Mouse (Mus musculus): Measurements from ENCODE around the gene Ube2c. TPM values are rescaled to one million over a fixed set of nuclear protein-coding genes. Genes with fewer than 3 reads are reported as not detected.

The Ube2c gene
- polyA plus RNA-seq, 2 experiments: 279 to 293 TPM

DNA sequence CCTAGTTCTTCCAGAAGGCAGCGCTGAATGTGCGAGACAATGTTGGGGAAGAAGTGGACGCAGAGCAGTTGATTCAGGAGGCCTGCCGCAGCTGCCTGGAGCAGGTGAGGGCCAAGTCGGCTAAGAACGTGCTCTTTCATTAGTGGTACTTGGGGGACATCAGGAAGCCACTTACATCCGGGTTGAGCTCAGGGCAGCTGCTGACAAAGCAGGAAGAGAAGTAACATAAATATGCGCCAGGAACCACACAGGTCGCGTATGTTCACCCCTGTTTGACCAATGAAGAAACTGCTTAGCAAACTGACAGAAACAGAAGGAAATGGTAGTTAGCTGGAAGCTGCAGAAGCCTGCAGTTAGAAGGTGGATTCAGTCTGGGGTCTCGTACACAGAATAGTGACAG, 15.6 kb upstream of the Ube2c start:
- no peak overlapping the region for H3K27ac ChIP-seq (replicated peaks; ENCODE audit: low read depth, low read length)
- ATAC-seq (ENCODE audit: low FRiP score, low read depth) (no peak), DNase-seq (ENCODE audit: low spot score) (no peak)
- no peak for TF ChIP-seq POLR2A (IDR thresholded peaks at IDR 0.05; ENCODE audit: borderline replicate concordance, extremely low read depth, insufficient read depth, insufficient read length)
- no peaks in the 10 kb centered on the region for H3K27me3 ChIP-seq (ENCODE audit: control insufficient read depth, insufficient read depth, low read length)
- H3K4me2 ChIP-seq (replicated peaks; ENCODE audit: low read depth, low read length, severe bottlenecking): no peak overlapping the region
- H3K9me3 ChIP-seq (ENCODE audit: control insufficient read depth, low read length): no peaks in the 10 kb centered on the region
- H3K4me3 ChIP-seq (replicated peaks; ENCODE audit: low read length): no peak overlapping the region
- no peak overlapping the region for H3K9ac ChIP-seq (ENCODE audit: low read depth, low read length, severe bottlenecking)
- 86% methylated on average over 11 of the region's 11 CpGs for WGBS
- H3K36me3 ChIP-seq (ENCODE audit: control insufficient read depth, insufficient read depth, low read length): peaks cover 92% of the 10 kb centered on the region
- no peaks in the 10 kb centered on the region for H3K4me1 ChIP-seq (ENCODE audit: control insufficient read depth, insufficient read depth, low read length)

- ATAC-seq (ENCODE audit: low FRiP score, low read depth) (no peak), DNase-seq (ENCODE audit: low spot score) (no peak)
- H3K36me3 ChIP-seq (ENCODE audit: control insufficient read depth, insufficient read depth, low read length): peaks cover 96% of the 10 kb centered on the region
- H3K9ac ChIP-seq (ENCODE audit: low read depth, low read length, severe bottlenecking): no peak overlapping the region
- no peak overlapping the region for H3K27ac ChIP-seq (replicated peaks; ENCODE audit: low read depth, low read length)
- no peaks in the 10 kb centered on the region for H3K4me1 ChIP-seq (ENCODE audit: control insufficient read depth, insufficient read depth, low read length)
- WGBS: 95% methylated on average over 2 of the region's 2 CpGs
- H3K4me2 ChIP-seq (replicated peaks; ENCODE audit: low read depth, low read length, severe bottlenecking): no peak overlapping the region
- H3K27me3 ChIP-seq (ENCODE audit: control insufficient read depth, insufficient read depth, low read length): no peaks in the 10 kb centered on the region
- no peak for TF ChIP-seq POLR2A (IDR thresholded peaks at IDR 0.05; ENCODE audit: borderline replicate concordance, extremely low read depth, insufficient read depth, insufficient read length)
- H3K4me3 ChIP-seq (replicated peaks; ENCODE audit: low read length): no peak overlapping the region
- H3K9me3 ChIP-seq (ENCODE audit: control insufficient read depth, low read length): no peaks in the 10 kb centered on the region
Observed at GRCm38 (mm10) chr2:164754800-164755199, 14.9 kb upstream of the Ube2c start.

- Histone ChIP-seq H3K4me2 (replicated peaks; ENCODE audit: low read depth, low read length, severe bottlenecking) (no peak overlapping the region), H3K9me3 (ENCODE audit: control insufficient read depth, low read length) (no peaks in the 10 kb centered on the region), H3K9ac (ENCODE audit: low read depth, low read length, severe bottlenecking) (no peak overlapping the region), H3K36me3 (ENCODE audit: control insufficient read depth, insufficient read depth, low read length) (peaks cover 96% of the 10 kb centered on the region), H3K27me3 (ENCODE audit: control insufficient read depth, insufficient read depth, low read length) (no peaks in the 10 kb centered on the region), H3K27ac (replicated peaks; ENCODE audit: low read depth, low read length) (no peak overlapping the region), H3K4me3 (replicated peaks; ENCODE audit: low read length) (no peak overlapping the region), H3K4me1 (ENCODE audit: control insufficient read depth, insufficient read depth, low read length) (no peaks in the 10 kb centered on the region)
- 91% methylated on average over 9 of the region's 11 CpGs for WGBS
- no peak for ATAC-seq (ENCODE audit: low FRiP score, low read depth)
- no peak for TF ChIP-seq POLR2A (IDR thresholded peaks at IDR 0.05; ENCODE audit: borderline replicate concordance, extremely low read depth, insufficient read depth, insufficient read length)
- DNase-seq (ENCODE audit: low spot score): no peak
Observed at GRCm38 (mm10) chr2:164757841-164758240, 11.9 kb upstream of the Ube2c start.

DNA sequence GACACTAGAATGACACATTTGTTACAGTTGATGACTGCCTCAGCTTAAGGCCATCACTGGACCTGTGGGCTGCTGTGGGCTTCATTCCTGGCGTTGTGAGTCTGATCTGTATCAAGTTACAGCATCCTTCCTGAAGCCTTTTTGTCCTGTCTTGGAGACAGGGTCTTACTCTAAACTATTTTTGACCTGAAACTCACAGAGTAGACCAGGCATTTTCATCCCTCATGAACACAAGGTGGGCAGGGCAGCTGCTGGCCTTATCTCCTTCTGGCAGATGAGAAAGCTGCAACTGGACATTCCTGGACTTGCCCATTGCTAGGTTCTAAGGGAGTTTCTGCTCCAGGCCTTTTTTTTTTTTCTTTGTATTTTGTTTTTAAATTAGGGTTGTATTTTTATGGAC, 11.0 kb upstream of the Ube2c start:
- no peaks in the 10 kb centered on the region for H3K27me3 ChIP-seq (ENCODE audit: control insufficient read depth, insufficient read depth, low read length)
- H3K4me1 ChIP-seq (ENCODE audit: control insufficient read depth, insufficient read depth, low read length): no peaks in the 10 kb centered on the region
- H3K4me3 ChIP-seq (replicated peaks; ENCODE audit: low read length): no peak overlapping the region
- H3K36me3 ChIP-seq (ENCODE audit: control insufficient read depth, insufficient read depth, low read length): peaks cover 97% of the 10 kb centered on the region
- H3K4me2 ChIP-seq (replicated peaks; ENCODE audit: low read depth, low read length, severe bottlenecking): no peak overlapping the region
- WGBS: 60% methylated on average over 1 of the region's 1 CpGs
- no peak for TF ChIP-seq POLR2A (IDR thresholded peaks at IDR 0.05; ENCODE audit: borderline replicate concordance, extremely low read depth, insufficient read depth, insufficient read length)
- H3K9ac ChIP-seq (ENCODE audit: low read depth, low read length, severe bottlenecking): no peak overlapping the region
- no peak overlapping the region for H3K27ac ChIP-seq (replicated peaks; ENCODE audit: low read depth, low read length)
- ATAC-seq (ENCODE audit: low FRiP score, low read depth) (no peak), DNase-seq (ENCODE audit: low spot score) (no peak)
- H3K9me3 ChIP-seq (ENCODE audit: control insufficient read depth, low read length): no peaks in the 10 kb centered on the region

DNA sequence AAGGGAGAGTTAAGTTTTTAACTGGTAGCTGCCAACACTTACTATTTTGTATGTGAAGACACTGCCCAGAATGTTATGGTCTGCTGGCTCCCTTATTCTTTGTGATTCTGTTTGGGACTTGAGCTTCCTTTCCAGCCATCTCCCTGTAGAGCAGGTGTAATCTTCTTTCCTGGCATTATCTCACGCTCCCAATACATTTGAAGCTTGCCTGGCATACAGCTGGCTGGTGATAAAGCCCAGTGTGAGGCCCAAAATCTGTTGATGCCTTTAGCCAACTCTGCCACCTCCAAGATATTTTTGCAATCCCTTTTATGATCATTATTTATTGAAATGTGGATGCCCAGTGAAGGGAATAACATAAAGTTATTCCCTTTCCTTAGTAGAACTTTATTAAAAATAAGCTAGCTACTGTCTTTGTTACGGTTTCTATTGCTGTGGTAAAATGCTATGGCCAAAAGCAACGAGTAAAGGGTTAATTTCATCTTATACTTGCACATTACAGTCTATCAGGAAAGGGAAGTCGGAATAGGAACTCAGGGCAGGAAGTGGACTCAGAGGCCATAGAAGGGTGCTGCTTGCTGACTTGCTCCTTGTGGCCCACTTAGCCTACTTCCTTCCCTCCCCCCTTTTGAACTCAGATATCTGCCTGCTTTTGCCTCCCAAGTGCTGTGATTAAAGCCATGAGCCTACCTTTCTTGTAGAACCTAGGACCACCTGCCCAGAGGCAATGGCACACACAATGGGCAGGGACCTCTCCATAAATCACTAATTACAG, 9.5 kb upstream of the Ube2c start:
- no peak for DNase-seq (ENCODE audit: low spot score)
- Histone ChIP-seq H3K4me1 (ENCODE audit: control insufficient read depth, insufficient read depth, low read length) (no peaks in the 10 kb centered on the region), H3K9me3 (ENCODE audit: control insufficient read depth, low read length) (no peaks in the 10 kb centered on the region), H3K36me3 (ENCODE audit: control insufficient read depth, insufficient read depth, low read length) (peaks cover 92% of the 10 kb centered on the region), H3K4me3 (replicated peaks; ENCODE audit: low read length) (no peak overlapping the region), H3K27ac (replicated peaks; ENCODE audit: low read depth, low read length) (no peak overlapping the region), H3K27me3 (ENCODE audit: control insufficient read depth, insufficient read depth, low read length) (no peaks in the 10 kb centered on the region), H3K9ac (ENCODE audit: low read depth, low read length, severe bottlenecking) (no peak overlapping the region), H3K4me2 (replicated peaks; ENCODE audit: low read depth, low read length, severe bottlenecking) (no peak overlapping the region)
- WGBS: 89% methylated on average over 4 of the region's 4 CpGs
- ATAC-seq (ENCODE audit: low FRiP score, low read depth): no peak
- TF ChIP-seq POLR2A (IDR thresholded peaks at IDR 0.05; ENCODE audit: borderline replicate concordance, extremely low read depth, insufficient read depth, insufficient read length): no peak
